Mouse (Mus musculus): ENCODE measurements around the gene Fam98a.

The Fam98a gene

DNA sequence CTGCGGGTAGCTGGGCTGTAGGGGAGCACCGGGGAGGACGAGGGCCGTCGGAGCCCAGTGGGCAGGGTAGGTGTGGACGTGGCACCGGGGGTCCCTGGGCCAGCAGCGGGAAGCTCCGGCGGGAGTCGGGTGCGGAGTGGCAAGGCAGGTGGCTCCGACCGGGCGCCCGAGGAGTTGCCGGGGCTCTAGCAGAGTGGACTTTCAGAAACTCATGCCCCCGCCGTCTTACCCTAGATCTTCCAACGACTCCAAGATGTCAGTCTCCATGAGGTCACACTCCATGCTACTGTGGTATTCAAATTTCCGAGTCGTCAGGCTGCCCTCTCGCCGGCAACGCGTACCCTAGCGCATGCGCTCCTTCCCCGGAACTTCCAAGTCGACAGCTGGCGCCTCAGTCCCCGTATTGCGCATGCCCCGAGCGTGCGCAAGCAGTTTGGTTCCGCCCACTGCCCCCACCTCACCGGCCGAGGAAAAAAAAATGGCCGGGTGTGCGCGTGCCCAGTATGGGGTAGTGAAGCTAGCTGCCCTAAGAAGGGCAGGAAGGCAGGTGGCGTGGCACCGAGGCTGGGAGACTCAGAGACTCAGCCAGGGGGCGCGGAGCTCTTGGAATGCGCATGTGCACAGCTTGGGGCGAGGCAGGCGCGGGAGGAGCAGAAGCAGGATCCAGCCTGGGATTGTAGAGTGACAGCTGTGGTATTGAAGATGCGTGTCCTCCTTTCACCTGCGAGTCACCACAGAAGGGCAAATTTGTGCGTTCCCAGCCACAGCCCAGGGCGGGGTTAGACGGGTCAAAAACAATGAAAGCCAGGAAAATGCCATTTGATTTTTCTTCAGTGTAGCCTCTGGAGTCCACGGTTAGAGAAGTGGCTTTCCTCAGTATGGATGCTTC is at the start of gene Fam98a:
Gene Fam98a, minus strand, starts transcription at position 435 of the 889 bp plus-strand sequence.
- peak; percentile 98 for DNase-seq (ENCODE audit: extremely low spot score)

DNA sequence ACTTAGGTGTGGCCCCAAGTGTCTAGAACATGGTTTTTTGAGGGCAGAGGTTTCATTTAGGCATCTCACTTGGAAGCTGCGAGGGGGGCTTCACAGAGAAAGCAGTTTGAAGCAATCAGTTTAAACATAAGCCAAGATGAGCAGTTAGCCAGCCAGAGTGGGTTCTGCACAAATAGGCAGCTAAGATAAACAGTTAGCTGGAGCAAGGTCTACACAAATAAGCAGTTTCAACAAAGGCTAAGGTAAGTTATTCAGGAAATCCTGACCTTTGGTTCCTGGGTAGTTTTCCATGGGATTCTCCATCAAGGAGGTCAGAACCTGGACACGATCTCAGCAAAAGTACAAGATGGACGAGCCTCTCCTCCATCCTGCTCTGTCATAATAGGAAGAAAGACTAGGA is 46.9 kb upstream of the Fam98a start:
- DNase-seq (ENCODE audit: extremely low spot score), result no peak

DNA sequence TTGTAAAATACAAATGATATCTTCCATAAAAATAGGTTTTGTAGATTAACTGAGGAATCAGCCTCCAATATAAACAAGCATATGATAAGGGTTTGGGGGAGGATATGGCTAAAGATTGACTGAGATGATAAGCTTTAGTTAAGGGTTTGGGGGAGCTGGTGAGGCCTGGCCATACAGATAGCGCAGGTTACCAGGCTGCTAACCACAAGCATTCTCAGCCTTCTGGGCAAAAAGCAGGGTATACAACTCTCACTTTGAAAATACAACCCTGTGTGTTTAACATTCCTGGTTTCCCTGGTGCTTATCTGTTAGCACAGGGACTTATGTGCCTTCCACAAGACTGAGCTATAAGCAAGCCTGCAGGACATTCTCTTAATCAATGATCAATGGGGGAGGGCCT is 31.0 kb upstream of the Fam98a start:
- no peak for DNase-seq (ENCODE audit: extremely low spot score)

DNA sequence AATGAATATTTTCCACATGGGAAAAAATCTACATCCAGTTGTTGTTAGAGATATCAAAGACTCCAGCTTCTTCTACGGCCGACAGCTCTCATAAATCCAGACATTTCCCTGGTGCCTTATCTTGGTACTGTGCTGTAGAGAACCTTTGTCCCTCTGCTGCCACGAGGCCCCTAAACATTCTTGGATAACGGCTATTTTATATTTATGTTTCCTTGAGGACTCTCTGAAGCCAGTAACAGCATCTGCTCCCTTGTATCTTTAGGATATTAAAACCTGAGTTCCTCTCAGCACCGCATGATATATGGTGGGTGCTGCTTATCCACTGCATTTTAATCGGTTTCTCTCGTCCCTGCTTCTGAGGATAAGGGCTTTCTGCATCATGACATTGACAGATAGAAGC is 23.9 kb upstream of the Fam98a start:
- DNase-seq (ENCODE audit: extremely low spot score), result no peak

DNA sequence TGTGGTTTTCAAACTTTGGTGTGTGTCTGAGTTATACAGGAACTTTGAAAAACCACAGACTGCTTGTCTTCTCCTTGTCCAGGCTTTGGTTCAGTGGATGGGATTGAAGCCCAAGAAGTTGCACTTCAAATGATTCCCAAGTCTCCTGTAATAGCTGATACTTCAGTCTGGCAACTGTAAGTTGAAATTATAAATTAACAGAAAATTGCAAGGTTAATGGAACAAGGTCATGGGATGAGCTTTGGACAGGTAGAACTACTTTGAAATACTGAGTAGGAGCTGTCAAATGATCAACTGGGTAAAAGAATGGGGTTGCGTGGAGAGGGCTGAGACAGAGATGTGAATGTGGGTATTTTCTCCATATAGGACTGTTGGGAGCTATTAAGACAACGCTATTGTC is 6.3 kb upstream of the Fam98a start:
- DNase-seq (ENCODE audit: extremely low spot score), result no peak

DNA sequence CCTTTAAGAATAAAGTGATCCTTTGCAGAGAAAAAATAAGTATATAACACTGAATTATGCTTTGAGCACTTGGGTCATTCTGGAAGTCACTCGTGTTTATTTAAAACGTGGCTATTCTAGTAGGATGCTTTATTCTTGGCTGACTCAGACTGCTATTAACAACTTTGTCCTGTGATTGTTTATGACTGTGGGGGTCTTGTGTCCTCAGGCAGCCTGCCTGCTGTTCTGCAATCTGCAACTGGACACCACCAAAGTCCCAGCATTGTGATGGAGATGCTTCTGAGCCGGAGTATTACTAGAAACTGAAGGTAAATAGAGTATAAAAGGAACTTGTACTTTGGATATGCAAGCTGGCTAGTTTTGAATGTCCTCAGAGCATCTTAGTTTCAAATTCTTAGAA is 5.3 kb upstream of the Fam98a start:
- no peak for DNase-seq (ENCODE audit: extremely low spot score)

DNA sequence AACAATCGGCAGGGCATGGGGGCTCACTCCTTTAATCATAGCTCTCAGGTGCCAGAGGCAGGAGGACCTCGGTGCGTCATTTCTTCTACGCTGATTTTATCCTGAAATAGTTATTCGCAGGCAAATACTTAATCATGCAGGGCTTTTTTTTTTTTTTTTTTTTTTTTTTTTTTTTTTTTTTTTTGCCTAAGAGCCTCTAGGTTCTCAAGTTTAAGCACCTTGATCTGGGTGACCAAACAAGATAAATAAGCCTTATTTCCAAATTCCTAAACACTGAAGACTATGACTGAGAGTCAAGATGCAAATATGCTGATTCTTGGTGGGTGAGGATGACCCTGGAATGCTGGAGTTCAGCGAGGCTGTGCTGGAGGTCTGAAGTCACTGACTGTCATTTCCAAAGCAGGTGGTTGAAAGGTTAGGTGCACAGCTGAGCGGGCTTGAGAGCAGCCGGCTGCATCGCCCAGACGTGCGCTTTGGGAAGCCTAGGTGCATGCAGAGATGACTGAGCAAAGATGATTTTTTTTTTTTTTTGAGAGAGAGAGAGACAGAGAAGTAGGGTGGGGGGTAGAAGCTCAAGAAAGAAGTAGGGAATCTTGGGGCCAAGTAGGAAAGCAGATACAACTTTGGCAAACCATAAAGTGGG is 854 bp downstream of the Fam98a start:
- no peak for DNase-seq (ENCODE audit: extremely low spot score)

DNA sequence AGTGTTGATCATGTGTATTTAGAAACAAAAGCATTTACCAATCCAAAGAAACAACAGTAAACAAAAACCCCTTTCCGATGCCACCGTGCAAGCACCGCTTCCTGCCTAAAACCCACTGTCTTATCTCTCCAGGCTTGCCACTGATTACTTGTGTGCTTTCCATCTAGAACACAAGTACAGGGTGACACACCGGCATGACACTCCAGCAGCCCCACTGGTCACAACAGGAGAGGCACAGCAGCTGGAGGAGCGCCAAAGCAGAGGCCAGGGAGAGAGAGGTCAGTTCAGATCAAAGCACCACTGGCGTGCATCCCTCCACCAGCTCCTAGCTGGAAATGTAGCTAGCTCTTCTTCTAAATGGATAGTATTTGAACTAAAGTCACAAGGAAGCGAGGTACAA is 7.5 kb downstream of the Fam98a start:
- DNase-seq (ENCODE audit: extremely low spot score), result no peak

DNA sequence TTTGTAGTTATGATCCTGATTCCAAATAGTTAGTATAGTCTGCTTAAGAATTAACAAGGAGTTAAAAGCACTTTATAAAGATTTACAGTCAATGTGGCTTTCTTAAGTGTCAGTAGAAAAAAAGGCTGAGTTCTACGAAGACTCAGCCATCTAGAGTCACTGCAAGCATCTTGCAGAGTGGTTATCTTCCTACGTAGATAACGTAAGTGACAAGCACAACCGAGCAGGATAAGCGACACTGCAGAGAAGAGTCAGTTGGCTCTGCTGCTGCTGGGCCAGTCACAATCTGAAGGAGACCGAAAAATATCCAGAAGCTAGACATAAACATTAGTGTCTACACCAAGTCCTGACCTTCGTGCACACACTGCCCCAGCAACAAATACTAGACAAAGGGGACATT is 8.3 kb downstream of the Fam98a start:
- DNase-seq (ENCODE audit: extremely low spot score), result no peak

DNA sequence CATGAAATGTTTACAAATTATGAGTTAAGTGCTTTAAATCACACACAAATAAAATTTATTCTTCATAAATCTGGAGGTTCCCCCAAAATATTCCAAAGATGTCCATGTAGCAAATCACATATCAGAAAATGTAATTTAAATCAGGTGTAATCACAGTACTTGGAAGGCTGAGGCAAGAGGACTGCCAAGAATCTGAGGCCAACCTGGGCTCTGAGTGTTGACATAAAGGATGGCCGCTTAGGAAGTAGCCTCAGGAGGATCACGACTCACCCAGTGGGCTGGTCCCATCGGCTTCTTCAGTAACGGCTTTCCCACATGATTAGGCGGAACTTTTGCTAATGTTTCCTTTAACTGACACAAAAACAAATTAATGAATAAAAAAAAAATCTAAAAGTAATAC is 11.9 kb downstream of the Fam98a start:
- no peak for DNase-seq (ENCODE audit: extremely low spot score)

DNA sequence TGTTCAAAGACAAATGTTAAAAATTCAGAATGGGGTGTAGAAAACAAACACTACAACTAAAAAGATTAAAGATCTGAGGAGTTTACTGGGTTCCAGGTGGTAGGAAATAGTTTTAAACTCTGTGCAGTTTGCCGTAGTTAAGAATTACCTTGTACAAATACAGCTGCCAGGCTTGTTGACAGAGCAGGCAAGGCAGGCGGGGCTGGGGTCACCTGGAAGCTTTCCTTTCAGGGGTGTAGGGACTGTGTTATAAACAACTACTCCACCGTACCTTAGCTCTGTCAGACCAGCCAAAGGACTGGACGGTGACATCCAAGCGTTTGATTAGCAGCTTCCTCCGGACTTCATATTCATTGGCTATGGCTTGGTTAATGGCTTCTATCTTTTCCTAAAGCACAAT is 12.6 kb downstream of the Fam98a start:
- DNase-seq (ENCODE audit: extremely low spot score), result no peak

DNA sequence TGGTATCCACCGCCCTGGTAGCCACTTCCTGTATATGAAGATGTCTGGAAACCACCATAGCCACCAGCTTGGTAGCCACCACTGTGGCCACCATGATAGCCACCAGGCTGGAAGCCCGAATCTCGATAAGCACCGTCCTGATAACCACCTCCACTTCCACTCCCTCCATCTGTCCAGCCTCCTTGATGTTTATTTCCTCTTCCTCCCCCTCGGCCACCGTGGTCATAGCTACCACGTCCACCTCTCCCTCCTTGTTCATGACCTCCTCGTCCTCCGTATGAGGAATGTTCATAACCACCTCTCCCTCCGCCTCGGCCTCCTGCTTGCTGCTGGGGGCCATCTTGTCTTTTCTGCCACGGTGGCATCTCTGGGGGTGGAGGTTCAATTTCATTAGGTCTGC is 13.3 kb downstream of the Fam98a start:
- DNase-seq (ENCODE audit: extremely low spot score), result no peak

DNA sequence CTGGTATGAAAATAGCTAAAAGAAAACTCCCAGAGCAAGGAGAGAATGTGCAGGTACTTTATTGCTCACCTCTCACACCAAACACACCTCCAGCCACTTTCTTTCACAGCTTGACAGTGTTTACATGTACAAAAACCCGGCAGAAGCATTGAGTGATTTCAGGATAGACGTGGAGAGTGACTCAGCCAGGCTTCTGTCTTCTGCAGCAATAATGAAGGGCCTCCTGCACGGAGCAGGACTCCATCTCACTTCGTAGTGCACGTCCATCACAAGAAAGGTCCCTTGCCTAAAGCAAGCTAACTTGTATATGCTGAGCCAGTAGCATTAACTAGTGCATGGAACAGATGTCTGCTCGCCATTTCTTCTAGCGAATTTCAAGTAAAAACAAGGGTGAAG is 14.7 kb downstream of the Fam98a start:
- DNase-seq (ENCODE audit: extremely low spot score), result no peak

DNA sequence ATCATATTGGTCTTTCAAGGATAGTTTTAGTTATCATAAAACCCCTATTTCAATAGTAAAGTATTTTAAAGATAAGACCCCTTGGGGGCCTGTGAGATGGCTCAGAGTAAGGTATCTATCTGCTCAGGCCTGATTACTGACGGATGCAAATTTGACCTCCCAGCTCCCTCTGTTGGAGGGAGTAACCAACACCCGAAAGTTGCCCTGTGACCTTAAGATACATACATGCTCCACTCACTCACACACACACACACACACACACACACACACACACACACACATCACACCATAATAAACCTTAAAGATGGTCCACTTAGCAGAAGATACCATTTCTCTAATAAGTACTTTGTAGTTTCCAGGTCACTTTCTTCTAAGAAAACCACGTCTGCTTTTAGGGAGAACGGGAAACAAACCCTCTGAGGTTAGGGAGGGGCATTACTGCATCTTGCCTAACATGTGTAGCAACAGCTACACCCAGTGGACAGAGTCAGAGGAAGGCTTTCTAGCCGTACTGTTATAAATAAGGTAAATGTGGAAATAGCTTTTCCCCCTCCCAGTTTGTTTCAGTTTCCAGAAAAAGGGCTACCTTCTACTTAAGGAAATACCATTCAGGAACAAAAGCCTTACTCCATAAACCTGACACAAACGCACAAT is 15.2 kb downstream of the Fam98a start:
- DNase-seq (ENCODE audit: extremely low spot score), result peak; percentile 20

DNA sequence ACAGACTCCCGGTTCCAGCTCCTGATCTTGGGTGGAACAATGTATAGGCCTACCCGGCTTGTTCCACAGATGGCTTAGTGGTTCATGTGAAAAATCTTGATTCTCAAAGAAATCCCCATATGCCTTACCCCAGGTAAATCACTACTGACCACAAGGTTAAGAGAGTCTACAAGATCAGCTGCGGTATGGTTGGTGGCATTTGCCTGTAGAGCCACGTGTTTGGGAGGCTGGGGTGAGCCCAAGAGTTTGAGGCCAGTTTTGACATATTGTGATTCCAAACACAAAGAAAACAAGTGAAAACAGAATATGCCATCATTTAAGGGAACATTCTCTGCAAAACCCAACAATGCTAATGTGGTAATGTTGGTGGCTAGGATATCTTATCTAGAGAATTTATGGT is 16.1 kb downstream of the Fam98a start:
- DNase-seq (ENCODE audit: extremely low spot score), result no peak

DNA sequence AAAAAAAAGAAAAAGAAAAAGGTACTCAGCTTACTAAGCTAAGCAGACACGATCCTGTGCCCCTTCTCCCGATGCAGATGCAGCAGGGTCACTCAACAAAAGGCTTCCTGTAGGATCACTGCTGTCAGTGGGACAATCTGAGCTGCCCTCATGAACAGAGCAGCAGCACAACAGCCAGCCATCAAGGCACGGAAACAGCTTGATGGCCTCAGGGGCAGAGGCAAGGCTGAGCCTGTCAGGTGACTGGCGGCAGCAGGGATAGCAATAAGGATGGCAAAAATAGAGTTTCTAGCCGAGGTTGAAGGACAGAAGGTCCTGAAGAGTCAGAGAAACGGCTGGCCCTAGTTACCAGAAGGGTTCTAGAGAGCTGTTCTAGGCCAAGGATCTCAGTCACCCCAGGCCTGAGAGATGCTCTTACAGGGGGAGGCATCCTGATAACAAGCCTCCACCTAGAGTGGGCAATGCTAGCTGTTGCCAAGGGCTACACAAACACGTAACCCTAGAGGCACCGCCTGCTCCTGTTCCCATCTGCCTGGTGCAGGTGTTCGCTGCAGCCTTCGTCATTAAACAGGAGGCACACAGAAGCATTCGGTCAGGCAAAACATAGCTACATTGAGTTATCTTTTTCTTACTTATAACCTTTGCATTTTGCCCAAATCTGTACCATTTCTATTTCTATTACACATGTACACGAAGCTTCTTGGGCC is 17.3 kb downstream of the Fam98a start:
- DNase-seq (ENCODE audit: extremely low spot score), result no peak

DNA sequence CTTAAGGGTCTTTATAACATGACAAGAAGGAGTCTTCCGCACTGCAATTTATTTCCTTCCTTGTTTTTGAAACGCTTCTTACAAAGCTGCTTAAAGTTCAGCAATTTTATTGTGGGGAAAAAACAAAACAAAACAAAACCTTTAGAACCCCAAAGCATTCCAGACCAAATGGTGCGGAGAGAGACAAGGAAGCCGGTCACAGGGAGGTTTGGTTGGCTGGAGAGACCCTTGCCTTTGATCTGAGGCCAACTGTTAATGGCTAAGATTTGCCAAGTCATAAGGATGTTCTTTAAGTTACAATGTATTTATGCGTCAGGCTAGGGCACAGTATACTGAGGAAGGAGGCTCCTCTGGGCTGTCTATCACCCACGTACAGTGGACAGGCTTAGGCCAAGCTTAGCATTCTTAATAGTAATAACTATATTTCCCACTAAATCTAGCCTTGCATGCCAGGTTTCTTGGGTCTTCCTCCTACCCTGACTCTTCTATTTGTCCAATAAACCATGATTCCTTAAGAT is 19.2 kb downstream of the Fam98a start:
- no peak for DNase-seq (ENCODE audit: extremely low spot score)

DNA sequence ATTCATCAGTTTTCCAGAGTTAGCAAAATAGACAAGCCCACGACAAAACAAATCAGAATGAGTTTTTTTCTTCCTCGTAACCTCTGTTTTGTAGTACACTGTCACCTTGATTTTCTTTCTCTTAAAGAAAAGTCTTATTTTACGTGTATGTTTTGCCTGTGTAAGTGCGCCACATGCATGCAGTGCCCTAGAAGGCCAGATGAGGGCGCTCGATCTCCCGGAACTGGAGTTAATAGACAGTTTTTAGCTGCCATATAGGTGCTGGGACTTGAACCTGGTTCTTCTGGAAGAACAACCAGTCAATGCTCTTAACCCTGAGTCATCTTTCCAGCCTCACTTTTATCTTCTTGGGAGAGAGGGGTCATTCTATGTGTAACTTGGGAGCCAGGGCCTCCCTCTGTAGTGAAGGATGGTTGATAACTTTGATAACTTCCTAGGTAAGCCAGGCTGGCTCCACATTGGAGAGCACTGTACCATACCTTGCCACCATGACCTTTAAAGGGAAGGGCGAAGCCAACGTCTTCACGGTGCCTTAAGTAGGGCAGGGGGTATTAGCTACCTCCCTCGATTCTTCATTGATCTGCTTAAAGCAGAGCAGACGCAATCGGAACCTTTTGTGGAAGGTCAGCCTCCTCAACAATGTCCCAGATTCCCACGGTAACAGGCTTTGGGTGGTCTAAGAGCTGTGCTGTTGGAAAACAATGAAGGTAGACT is 22.4 kb downstream of the Fam98a start:
- no peak for DNase-seq (ENCODE audit: extremely low spot score)

DNA sequence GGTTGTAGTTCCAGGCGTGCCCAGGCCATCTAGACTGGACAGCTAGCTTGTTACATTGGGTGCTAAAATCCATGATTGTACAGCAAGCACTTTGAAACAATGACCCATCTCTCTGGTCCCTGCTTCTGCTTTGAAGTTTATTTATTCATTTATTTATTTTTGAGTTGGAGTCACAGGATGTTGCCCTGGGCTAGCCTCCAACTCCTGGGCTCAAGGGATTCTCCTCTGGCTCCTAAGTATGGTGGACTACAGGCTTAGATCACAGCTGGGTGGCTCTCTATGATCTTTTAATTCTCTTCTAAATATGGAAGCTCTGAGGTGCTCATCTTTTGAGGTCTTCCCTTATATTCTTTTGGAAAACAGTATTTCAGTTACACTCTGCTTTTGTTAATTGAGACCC is 25.3 kb downstream of the Fam98a start:
- DNase-seq (ENCODE audit: extremely low spot score), result no peak

DNA sequence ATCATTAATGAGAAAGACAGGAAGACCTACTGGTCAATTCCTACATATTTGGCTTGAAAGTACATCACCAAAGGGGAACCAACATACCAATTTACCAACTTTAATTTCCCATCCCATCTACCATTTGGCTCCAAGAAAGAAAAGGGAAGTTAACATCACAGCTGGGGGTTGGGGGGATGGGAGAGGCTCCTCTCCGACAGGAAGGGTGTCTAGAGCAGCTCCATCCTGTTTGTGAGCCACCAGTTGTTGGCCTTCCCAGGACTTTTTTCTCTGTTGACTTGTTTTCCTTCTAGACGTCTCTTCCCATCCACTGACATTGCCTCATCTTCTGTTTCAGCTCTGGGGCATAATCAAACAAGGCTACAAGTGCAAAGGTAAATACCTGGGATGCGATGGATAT is 27.9 kb downstream of the Fam98a start:
- no peak for DNase-seq (ENCODE audit: extremely low spot score)

DNA sequence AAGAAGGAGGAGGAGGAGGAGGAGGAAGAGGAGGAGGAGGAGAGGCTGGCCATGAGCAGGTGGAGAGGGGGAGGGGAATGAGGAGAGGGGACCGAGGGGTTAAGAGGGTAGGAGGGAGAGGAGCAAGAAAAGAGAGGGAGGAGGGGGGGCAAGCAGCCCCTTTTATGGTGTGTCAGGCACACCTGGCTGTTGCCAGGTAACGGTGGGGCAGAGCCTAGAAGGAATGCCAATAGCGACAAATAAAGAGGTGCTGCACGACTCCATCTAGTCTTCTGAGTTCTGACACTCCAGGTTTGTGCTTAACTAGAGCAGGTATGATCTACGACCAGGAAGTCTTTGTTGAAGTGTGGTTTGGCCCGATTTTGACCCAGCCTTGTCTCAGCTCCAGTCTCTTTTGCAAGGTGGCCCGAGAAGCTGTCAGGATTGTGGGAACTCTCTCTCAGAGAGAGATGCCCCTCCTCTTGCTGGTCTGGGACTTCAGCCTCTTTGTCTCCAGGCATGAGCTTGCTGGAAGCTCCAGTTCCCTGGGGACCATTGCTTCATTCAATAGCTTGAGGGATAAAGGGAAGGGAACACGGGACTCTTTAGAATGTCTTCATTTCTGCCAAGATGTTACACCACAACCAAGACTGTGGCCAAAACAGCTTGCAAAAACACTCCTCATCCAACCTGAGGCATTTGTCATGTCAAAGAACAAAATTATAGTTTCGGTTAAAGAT is 29.2 kb downstream of the Fam98a start:
- DNase-seq (ENCODE audit: extremely low spot score), result no peak
